Mouse (Mus musculus): ENCODE measurements around the gene Gsta3.
A peak's percentile ranks its signal among the peaks of the same experiment; 100 is the strongest.
"Not testable (repeated sequence)": the region's sequence is repeated elsewhere in the genome, so short reads cannot be mapped to it uniquely, and the experiment has no call there.

Gene Gsta3

GRCm38 (mm10) chr1:21239911-21240898, at the start of gene Gsta3:
TSS of gene Gsta3 (plus strand) at chr1:21240589.
- no peak for DNase-seq

GRCm38 (mm10) chr1:21206241-21206640, 34.1 kb upstream of the Gsta3 start:
- DNase-seq, result no peak

GRCm38 (mm10) chr1:21213537-21213936, 26.9 kb upstream of the Gsta3 start:
- not testable (repeated sequence) for DNase-seq

- DNase-seq, result not testable (repeated sequence)
These were observed 26.2 kb upstream of the Gsta3 start for GRCm38 (mm10) chr1:21213991-21214692.

GRCm38 (mm10) chr1:21218489-21218919, 21.9 kb upstream of the Gsta3 start, which contains the start of gene Tmem14a:
TSS of gene Tmem14a (plus strand) at chr1:21218575.
- DNase-seq, result peak; percentile 84 to 88

GRCm38 (mm10) chr1:21227756-21228395, 12.5 kb upstream of the Gsta3 start:
- no peak for DNase-seq

- DNase-seq, result not testable (repeated sequence)
These were observed 11.4 kb upstream of the Gsta3 start for GRCm38 (mm10) chr1:21228740-21229722.

GRCm38 (mm10) chr1:21230376-21230775, 10.0 kb upstream of the Gsta3 start:
- DNase-seq, result no peak

- no peak for DNase-seq
These were observed 8.5 kb upstream of the Gsta3 start for GRCm38 (mm10) chr1:21231744-21232464.

GRCm38 (mm10) chr1:21232516-21232915, 7.9 kb upstream of the Gsta3 start:
- no peak for DNase-seq

GRCm38 (mm10) chr1:21235359-21235758, 5.0 kb upstream of the Gsta3 start:
- no peak for DNase-seq

GRCm38 (mm10) chr1:21241096-21241495, 707 bp downstream of the Gsta3 start:
- DNase-seq, result no peak

GRCm38 (mm10) chr1:21244290-21244960, 4.0 kb downstream of the Gsta3 start:
- no peak for DNase-seq

- DNase-seq, result no peak
These were observed 5.7 kb downstream of the Gsta3 start for GRCm38 (mm10) chr1:21246136-21246535.

- no peak for DNase-seq
These were observed 7.5 kb downstream of the Gsta3 start for GRCm38 (mm10) chr1:21247896-21248295.

- no peak for DNase-seq
These were observed 8.4 kb downstream of the Gsta3 start for GRCm38 (mm10) chr1:21248560-21249390.

GRCm38 (mm10) chr1:21251661-21252060, 11.3 kb downstream of the Gsta3 start:
- no peak for DNase-seq

- DNase-seq, result no peak
These were observed 12.3 kb downstream of the Gsta3 start for GRCm38 (mm10) chr1:21252566-21253302.

GRCm38 (mm10) chr1:21253303-21253650, 12.9 kb downstream of the Gsta3 start:
- no peak for DNase-seq
